Mouse (Mus musculus) limb, embryonic 11.5 days (tissue): ENCODE data around the gene Rapgef1. TPM values are rescaled to one million over a fixed set of nuclear protein-coding genes. Genes with fewer than 3 reads are reported as not detected.

Source experiments
- ATAC-seq: fragments of 200-750 bp; cut with Nextera tagmentation; 2 replicates; pipeline ENCODE4 v1.8.0; 2017; ENCODE audit warnings: low read depth; ENCODE audit not compliant: insufficient number of reproducible peaks, low FRiP score, low TSS enrichment
- DNase-seq: peaks from one replicate; pipeline ENCODE4 v3.0.0-alpha.2; 2015; ENCODE audit warnings: low spot score
- H3K27ac ChIP-seq: fragments of 300-500 bp; sonication (generic); replicated peaks from 2 replicates; pipeline ENCODE4 v1.5.1; 2014; ENCODE audit warnings: low read depth, mild to moderate bottlenecking, low read length
- H3K27me3 ChIP-seq: fragments of 300-500 bp; sonication (generic); 2 replicates; pipeline ENCODE4 v1.6.1; 2014; ENCODE audit warnings: mild to moderate bottlenecking, low read length, mixed read lengths; ENCODE audit not compliant: control insufficient read depth, insufficient read depth
- H3K36me3 ChIP-seq: fragments of 300-500 bp; sonication (generic); 2 replicates; pipeline ENCODE4 v1.6.1; 2014; ENCODE audit warnings: mild to moderate bottlenecking, low read length, moderate library complexity, mixed read lengths; ENCODE audit not compliant: control insufficient read depth, insufficient read depth
- H3K4me1 ChIP-seq: fragments of 300-500 bp; sonication (generic); 2 replicates; pipeline ENCODE4 v1.6.1; 2014; ENCODE audit warnings: low read length, mixed read lengths; ENCODE audit not compliant: control insufficient read depth, insufficient read depth
- H3K4me2 ChIP-seq: fragments of 300-500 bp; sonication (generic); 2 replicates; pipeline ENCODE4 v1.6.1; 2014; ENCODE audit warnings: low read depth, mild to moderate bottlenecking, moderate library complexity; ENCODE audit not compliant: severe bottlenecking
- H3K4me3 ChIP-seq: fragments of 300-500 bp; sonication (generic); 2 replicates; pipeline ENCODE4 v1.5.1; 2014; ENCODE audit warnings: low read depth, low read length
- H3K9ac ChIP-seq: fragments of 300-500 bp; sonication (generic); 2 replicates; pipeline ENCODE4 v1.6.1; 2014; ENCODE audit warnings: mild to moderate bottlenecking, low read length
- H3K9me3 ChIP-seq: fragments of 300-500 bp; sonication (generic); 2 replicates; pipeline ENCODE4 v1.6.1; 2016; ENCODE audit warnings: low read length; ENCODE audit not compliant: control insufficient read depth
- WGBS: fragments of 180-500 bp; shearing (Covaris S2); extraction: QIAGEN DNeasy Blood & Tissue Kit; methylation state at CpG from one replicate; pipeline ENCODE4 v1.1.7; 2014; 5-methylcytosine and 5-hydroxymethylcytosine counted together
- polyA plus RNA-seq: library from polyadenylated mRNA; unstranded; fragments of >200 nt; fragmentation: Nextera tagmentation; extraction: Ambion mirVana; gene quantifications from 2 replicates; pipeline ENCODE4 v1.2.1, GENCODE M21; 2014

Gene Rapgef1
- polyA plus RNA-seq, 1 experiment from 2014 or later, result 17.1 TPM

- no peaks in the 10 kb centered on the region for H3K9me3 ChIP-seq
- no peaks in the 10 kb centered on the region for H3K36me3 ChIP-seq
- H3K4me1 ChIP-seq, result no peaks in the 10 kb centered on the region
- H3K27me3 ChIP-seq, result no peaks in the 10 kb centered on the region
- DNase-seq (no peak), ATAC-seq (no peak)
- no peak overlapping the region for H3K9ac ChIP-seq
- no peak overlapping the region for H3K4me2 ChIP-seq
- H3K27ac ChIP-seq, result no peak overlapping the region
- WGBS, result 92% methylated on average over 3 of the region's 3 CpGs
- H3K4me3 ChIP-seq, result no peak overlapping the region
Measured at GRCm38 (mm10) chr2:29632168-29632662, 12.7 kb downstream of the Rapgef1 start.

GRCm38 (mm10) chr2:29633101-29633554, 13.6 kb downstream of the Rapgef1 start:
- no peaks in the 10 kb centered on the region for H3K4me1 ChIP-seq
- no peaks in the 10 kb centered on the region for H3K36me3 ChIP-seq
- H3K27ac ChIP-seq, result no peak overlapping the region
- DNase-seq, result peak; percentile 32
- no peak overlapping the region for H3K4me3 ChIP-seq
- 69% methylated on average over 6 of the region's 6 CpGs for WGBS
- H3K9me3 ChIP-seq, result no peaks in the 10 kb centered on the region
- H3K27me3 ChIP-seq, result no peaks in the 10 kb centered on the region
- H3K4me2 ChIP-seq, result no peak overlapping the region
- no peak overlapping the region for H3K9ac ChIP-seq
- no peak for ATAC-seq

GRCm38 (mm10) chr2:29633782-29634181, 14.3 kb downstream of the Rapgef1 start:
- no peaks in the 10 kb centered on the region for H3K36me3 ChIP-seq
- H3K9ac ChIP-seq, result no peak overlapping the region
- WGBS, result 91% methylated on average over 3 of the region's 3 CpGs
- no peak overlapping the region for H3K27ac ChIP-seq
- H3K4me2 ChIP-seq, result no peak overlapping the region
- no peaks in the 10 kb centered on the region for H3K9me3 ChIP-seq
- H3K4me1 ChIP-seq, result no peaks in the 10 kb centered on the region
- DNase-seq, result no peak
- H3K27me3 ChIP-seq, result no peaks in the 10 kb centered on the region
- H3K4me3 ChIP-seq, result no peak overlapping the region
- ATAC-seq, result no peak

- 90% methylated on average over 5 of the region's 5 CpGs for WGBS
- ATAC-seq (no peak), DNase-seq (no peak)
- Histone ChIP-seq H3K9me3 (no peaks in the 10 kb centered on the region), H3K4me1 (no peaks in the 10 kb centered on the region), H3K27me3 (no peaks in the 10 kb centered on the region), H3K36me3 (no peaks in the 10 kb centered on the region), H3K27ac (no peak overlapping the region), H3K4me3 (no peak overlapping the region), H3K4me2 (no peak overlapping the region), H3K9ac (no peak overlapping the region)
Measured at GRCm38 (mm10) chr2:29634541-29634940, 15.0 kb downstream of the Rapgef1 start.

GRCm38 (mm10) chr2:29635966-29636507, 16.5 kb downstream of the Rapgef1 start:
- Histone ChIP-seq H3K27ac (no peak overlapping the region), H3K36me3 (no peaks in the 10 kb centered on the region), H3K4me3 (no peak overlapping the region), H3K4me2 (no peak overlapping the region), H3K4me1 (no peaks in the 10 kb centered on the region), H3K9ac (no peak overlapping the region), H3K9me3 (no peaks in the 10 kb centered on the region), H3K27me3 (no peaks in the 10 kb centered on the region)
- no peak for ATAC-seq
- 83% methylated on average over 5 of the region's 5 CpGs for WGBS
- no peak for DNase-seq

GRCm38 (mm10) chr2:29637528-29637927, 18.0 kb downstream of the Rapgef1 start:
- Histone ChIP-seq H3K27me3 (no peaks in the 10 kb centered on the region), H3K4me2 (no peak overlapping the region), H3K9me3 (no peaks in the 10 kb centered on the region), H3K4me3 (no peak overlapping the region), H3K36me3 (no peaks in the 10 kb centered on the region), H3K4me1 (no peaks in the 10 kb centered on the region), H3K27ac (no peak overlapping the region), H3K9ac (no peak overlapping the region)
- no peak for DNase-seq
- ATAC-seq, result no peak

GRCm38 (mm10) chr2:29639377-29639776, 19.9 kb downstream of the Rapgef1 start:
- DNase-seq (no peak), ATAC-seq (no peak)
- WGBS, result 92% methylated on average over 1 of the region's 1 CpGs
- no peak overlapping the region for H3K4me2 ChIP-seq
- H3K27ac ChIP-seq, result no peak overlapping the region
- no peaks in the 10 kb centered on the region for H3K27me3 ChIP-seq
- no peak overlapping the region for H3K4me3 ChIP-seq
- H3K9me3 ChIP-seq, result no peaks in the 10 kb centered on the region
- no peaks in the 10 kb centered on the region for H3K4me1 ChIP-seq
- H3K9ac ChIP-seq, result no peak overlapping the region
- no peaks in the 10 kb centered on the region for H3K36me3 ChIP-seq

- Histone ChIP-seq H3K4me2 (no peak overlapping the region), H3K4me1 (no peaks in the 10 kb centered on the region), H3K36me3 (no peaks in the 10 kb centered on the region), H3K9me3 (no peaks in the 10 kb centered on the region), H3K4me3 (no peak overlapping the region), H3K9ac (no peak overlapping the region), H3K27ac (no peak overlapping the region), H3K27me3 (no peaks in the 10 kb centered on the region)
- no peak for DNase-seq
- no peak for ATAC-seq
- WGBS, result 63% methylated on average over 5 of the region's 5 CpGs
Measured at GRCm38 (mm10) chr2:29639953-29640743, 20.6 kb downstream of the Rapgef1 start.
